Comparison of ENCODE assay signal across 27 mouse cellular contexts in the genomic region with DNA sequence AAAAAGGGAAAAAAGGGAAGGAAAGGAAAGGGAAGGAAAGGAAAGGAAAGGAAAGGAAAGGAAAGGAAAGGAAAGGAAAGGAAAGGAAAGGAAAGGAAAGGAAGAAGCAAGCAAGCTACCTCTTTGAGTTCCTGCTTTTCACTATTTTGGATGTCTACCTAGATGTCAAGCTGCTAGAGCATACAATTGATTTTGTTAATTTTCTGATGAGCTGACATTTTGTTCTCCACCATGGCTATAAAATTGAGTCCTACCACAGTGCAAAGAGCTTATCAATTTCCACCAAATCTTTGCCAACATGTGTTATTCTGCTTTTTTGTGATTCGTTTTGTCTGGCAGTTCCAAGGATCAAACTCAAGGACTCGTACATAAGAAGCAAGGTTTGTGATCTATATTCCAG. TPM values are rescaled to one million over a fixed set of nuclear protein-coding genes. Genes with fewer than 3 reads are reported as not detected.
DNase-seq lines count a peak whose midpoint lies in the region; ATAC-seq lines count a peak whose summit lies in the region.
"Had no signal": no experiment of that assay in that cellular context is flagged by ENCODE, and none has a peak within 500 bp of the region (broad histone marks: within the 10 kb centered on the region; RNA-seq: fewer than 3 reads in every experiment).

No protein-coding gene starts in this region.

- ATAC-seq in CD4-positive, CD25-positive, alpha-beta regulatory T cell, adult 4 months = peak; percentile 77
- peak; percentile 55 for ATAC-seq in inflammation-experienced regulatory T-cells, adult 6 months
- ATAC-seq in neutrophil, adult 5-6 weeks (ENCODE audit: extremely low read depth, insufficient number of reproducible peaks, low FRiP score, poor library complexity, severe bottlenecking) = 0 out of 2 replicates have a peak, but pooled peaks have one; percentile 26
- ATAC-seq: forebrain, embryonic 16.5 days; hindbrain, postnatal 0 days; intestine, postnatal 0 days; liver, postnatal 0 days had no signal

- peak; percentile 22 for DNase-seq in A20 (ENCODE audit: low read depth, low spot score)
- DNase-seq in heart, postnatal 14 days = no peak
- no peak for DNase-seq in neural tube, embryonic 10.5 days (ENCODE audit: extremely low spot score, low spot score)
- DNase-seq in layer of hippocampus, adult 18-20 months (ENCODE audit: low spot score in 2 of 2) = no peak
- DNase-seq: adrenal gland, adult 8-10 months; cerebellum, adult 8-10 months; cerebellum, postnatal 25 days; embryo, embryonic 11 days; gastrocnemius, postnatal 10 days; kidney, postnatal 14 days; liver, postnatal 0 days; lung, postnatal 36 days; midbrain, embryonic 14.5 days; thymus, postnatal 14 days had no signal

- intact Hi-C loops in heart, postnatal 14 days (cut with DNase I) = no loop called here

RNA-seq across cellular contexts. Expression of gene Tmem171, which starts 43.6 kb away (rescaled TPM):
- not detected for polyA plus RNA-seq in CD4-positive, CD25-positive, alpha-beta regulatory T cell, adult 4 months (2017; shearing (Covaris generic))
- 1 to 10 TPM in 1 of 3 experiments, under 1 TPM in 1, not detected in 1; 0.48 to 2.1 TPM for polyA plus RNA-seq in inflammation-experienced regulatory T-cells, adult 6 months (2017; shearing (Covaris generic))
- not detected in 2 replicates for total RNA-seq in neutrophil, adult 5-6 weeks (2017)
- total RNA-seq in heart, postnatal 14 days (2021) = 1 to 10 TPM; 5.0 to 7.0 TPM
- total RNA-seq in layer of hippocampus, adult 18-20 months (2021) = 1 to 10 TPM in 1 of 2 experiments, under 1 TPM in 1; 0.96 to 1.6 TPM
- total RNA-seq: hindbrain, postnatal 0 days; layer of hippocampus, postnatal 10 days; left cerebral cortex, postnatal 25 days; liver, adult 2 months; monocyte, adult 5-6 weeks had no signal
- polyA plus RNA-seq: erythroblast, embryonic 14.5 days; forebrain, embryonic 11.5 days; forebrain, embryonic 16.5 days; hindbrain, postnatal 0 days; midbrain, embryonic 14.5 days; neural tube, embryonic 12.5 days had no signal

Comparison
In these comparisons a context has a peak if more than half of its experiments do, and no peak if none do; other contexts are left out.
1. ATAC-seq: peak in every context shown above with its lines; median percentile 77 in CD4-positive, CD25-positive, alpha-beta regulatory T cell, adult 4 months; 55 in inflammation-experienced regulatory T-cells, adult 6 months; 26 in neutrophil, adult 5-6 weeks.